In genomic region chr15:27467081-27467491, GRCm38 (mm10) we compare ENCODE assay signal across 8 mouse cellular contexts. TPM values are rescaled to one million over a fixed set of nuclear protein-coding genes. Genes with fewer than 3 reads are reported as not detected.
DNase-seq lines count a peak whose midpoint lies in the region; ATAC-seq and TF ChIP-seq lines count a peak whose summit lies in the region.

No protein-coding gene starts in this region.

- TF ChIP-seq POLR2A in heart, adult 2 months (IDR thresholded peaks at IDR 0.05; ENCODE audit: insufficient read depth, low read depth, low read length): no peak

- peak overlapping the region; percentile 100 for H3K9ac ChIP-seq in heart, adult 2 months (ENCODE audit: low read depth, low read length)
- H3K9ac ChIP-seq in liver, embryonic 11.5 days (ENCODE audit: low read depth, low read length): peak overlapping the region; percentile 80

- peaks cover 9% of the 10 kb centered on the region for H3K36me3 ChIP-seq in heart, adult 2 months (ENCODE audit: control insufficient read depth, insufficient read depth, low read length)
- H3K36me3 ChIP-seq in E14TG2a.4 (ENCODE audit: insufficient read depth, low read length): no peaks in the 10 kb centered on the region
- no peaks in the 10 kb centered on the region for H3K36me3 ChIP-seq in forebrain, embryonic 10.5 days (replicated peaks)
- H3K36me3 ChIP-seq in liver, embryonic 11.5 days (ENCODE audit: control insufficient read depth, insufficient read depth, low read length): no peaks in the 10 kb centered on the region

- no peak for DNase-seq in heart, adult 2 months
- DNase-seq in heart, postnatal 10 days: no peak
- DNase-seq in forebrain, embryonic 10.5 days (ENCODE audit: extremely low spot score, low spot score): no peak
- no peak for DNase-seq in liver, embryonic 11.5 days (ENCODE audit: low spot score)
- DNase-seq in telencephalon, adult 2 months (ENCODE audit: low read depth, low spot score): peak; percentile 51
- no peak for DNase-seq in thymus, postnatal 36 days
- DNase-seq in cerebellum, adult 8-10 months: no peak

- H3K4me2 ChIP-seq in liver, embryonic 11.5 days: peak overlapping the region; percentile 89

- peak overlapping the region; percentile 88 for H3K27ac ChIP-seq in heart, adult 2 months
- H3K27ac ChIP-seq in forebrain, embryonic 10.5 days: peak overlapping the region; percentile 90
- H3K27ac ChIP-seq in liver, embryonic 11.5 days (ENCODE audit: low read depth, low read length): peak overlapping the region; percentile 70

- H3K4me1 ChIP-seq in heart, adult 2 months (ENCODE audit: control insufficient read depth, insufficient read depth, low read length): peaks cover 1% of the 10 kb centered on the region
- H3K4me1 ChIP-seq in E14TG2a.4 (replicated peaks; ENCODE audit: low read depth, low read length): peaks cover 37% of the 10 kb centered on the region
- H3K4me1 ChIP-seq in forebrain, embryonic 10.5 days: peaks cover 23% of the 10 kb centered on the region
- peaks cover 15% of the 10 kb centered on the region for H3K4me1 ChIP-seq in liver, embryonic 11.5 days (replicated peaks; ENCODE audit: control insufficient read depth, insufficient read depth, low read length)

- peak; percentile 6; the same call in 1 of the 2 replicates for ATAC-seq in liver, embryonic 11.5 days (replicated peaks; ENCODE audit: low FRiP score)

- H3K9me3 ChIP-seq in E14TG2a.4 (ENCODE audit: low read length): no peaks in the 10 kb centered on the region
- H3K9me3 ChIP-seq in forebrain, embryonic 10.5 days: no peaks in the 10 kb centered on the region
- H3K9me3 ChIP-seq in liver, embryonic 11.5 days (ENCODE audit: control insufficient read depth, low read length): no peaks in the 10 kb centered on the region

- no peaks in the 10 kb centered on the region for H3K27me3 ChIP-seq in heart, adult 2 months (ENCODE audit: control insufficient read depth, insufficient read depth, low read length)
- H3K27me3 ChIP-seq in E14TG2a.4 (ENCODE audit: insufficient read depth, low read length): peaks cover 24% of the 10 kb centered on the region
- peaks cover 22% of the 10 kb centered on the region for H3K27me3 ChIP-seq in forebrain, embryonic 10.5 days (ENCODE audit: poor library complexity, severe bottlenecking)
- 0 out of 2 replicates have a peak, but pooled peaks cover 2% of the 10 kb centered on the region for H3K27me3 ChIP-seq in liver, embryonic 11.5 days (replicated peaks; ENCODE audit: control insufficient read depth, insufficient read depth, low read length)

- peak overlapping the region; percentile 73 for H3K4me3 ChIP-seq in heart, adult 2 months
- peak overlapping the region; percentile 87 for H3K4me3 ChIP-seq in E14TG2a.4 (replicated peaks; ENCODE audit: low read length)
- H3K4me3 ChIP-seq in forebrain, embryonic 10.5 days: peak overlapping the region; percentile 81
- H3K4me3 ChIP-seq in liver, embryonic 11.5 days (ENCODE audit: low read depth, low read length): peak overlapping the region; percentile 75

- intact Hi-C loops in heart, adult 2 months (cut with DNase I): loop anchor here (2.0 to 5.0 kb wide), 3 partner anchors 114 to 145 kb away; no protein-coding TSS in a partner anchor
- intact Hi-C loops in heart, postnatal 10 days (cut with DNase I): loop anchor here (2.0 to 5.0 kb wide), 3 partner anchors 70 to 150 kb away; no protein-coding TSS in a partner anchor

- no peak for TF ChIP-seq EP300 in heart, adult 2 months (IDR thresholded peaks at IDR 0.05; ENCODE audit: insufficient read depth, low read depth, low read length)

- no peak for TF ChIP-seq CTCF in heart, adult 2 months (IDR thresholded peaks at IDR 0.05)
- no peak for TF ChIP-seq CTCF in E14TG2a.4 (conservative IDR thresholded peaks at IDR 0.05; ENCODE audit: low read length)

- H3K79me2 ChIP-seq in heart, adult 2 months (replicated peaks; ENCODE audit: control insufficient read depth, insufficient read depth, low read length): peaks cover 3% of the 10 kb centered on the region; the same call in 1 of the 2 replicates

- WGBS in heart, adult 2 months: under 1% methylated on average over 25 of the region's 25 CpGs
- WGBS in forebrain, embryonic 10.5 days: 1% methylated on average over 25 of the region's 25 CpGs
- WGBS in liver, embryonic 11.5 days: under 1% methylated on average over 25 of the region's 25 CpGs

RNA-seq across cellular contexts. Expression of gene Ank, which starts 0.6 kb away (rescaled TPM):
- 100 to 1,000 TPM; 196 to 225 TPM for total RNA-seq in heart, adult 2 months (2021)
- 176 and 318 TPM in 2 replicates for polyA plus RNA-seq in heart, adult 2 months (2012; rRNA removed)
- total RNA-seq in heart, postnatal 10 days (2021): 100 to 1,000 TPM; 125 to 149 TPM
- 5.4 and 5.5 TPM in 2 replicates for polyA plus RNA-seq in forebrain, embryonic 10.5 days (2016; fragmentation: Nextera tagmentation; extraction: Ambion mirVana)
- polyA plus RNA-seq in liver, embryonic 11.5 days (2014; fragmentation: Nextera tagmentation; extraction: Ambion mirVana): 13.1 and 14.6 TPM in 2 replicates

Comparison
In these comparisons a context has a peak if more than half of its experiments do, and no peak if none do; other contexts are left out.
1. RNA of gene Ank, which starts 0.6 kb away (polyA plus RNA-seq): 176 to 318 TPM in heart, adult 2 months; 13.1 to 14.6 TPM in liver, embryonic 11.5 days and 5.4 to 5.5 TPM in forebrain, embryonic 10.5 days; every median in the first group is over 10 times any median in the second.
2. Peak in every context shown above with its lines, with median percentiles within 50 percentile points of each other: H3K27ac ChIP-seq and H3K4me3 ChIP-seq.